Mouse (Mus musculus) heart, postnatal 14 days (tissue): Measurements from ENCODE around the gene Apln. TPM values are rescaled to one million over a fixed set of nuclear protein-coding genes. Genes with fewer than 3 reads are reported as not detected.

Source experiments
- DNase-seq, 2 experiments: peaks; one replicate each; pipeline ENCODE4 v3.0.0; 2021 to 2022
- intact Hi-C: fragments of 180-260 bp; cut with DNase I; formaldehyde crosslinking; loops from one replicate; pipeline ENCODE4 v1.15.1; 2025
- total RNA-seq, 2 experiments: library from RNA; stranded (reverse); gene quantifications; 2 replicates each; pipeline ENCODE4 v1.2.3; 2021

The Apln gene
- total RNA-seq, 2 experiments from 2014 or later: 13.2 to 20.6 TPM

GRCm38 (mm10) chrX:48022811-48023210 is 11.8 kb downstream of the Apln start:
- intact Hi-C loops: loop anchor here (5.0 kb wide), 1 partner anchor 99 kb away; no protein-coding TSS in a partner anchor
- DNase-seq: no peak

DNA sequence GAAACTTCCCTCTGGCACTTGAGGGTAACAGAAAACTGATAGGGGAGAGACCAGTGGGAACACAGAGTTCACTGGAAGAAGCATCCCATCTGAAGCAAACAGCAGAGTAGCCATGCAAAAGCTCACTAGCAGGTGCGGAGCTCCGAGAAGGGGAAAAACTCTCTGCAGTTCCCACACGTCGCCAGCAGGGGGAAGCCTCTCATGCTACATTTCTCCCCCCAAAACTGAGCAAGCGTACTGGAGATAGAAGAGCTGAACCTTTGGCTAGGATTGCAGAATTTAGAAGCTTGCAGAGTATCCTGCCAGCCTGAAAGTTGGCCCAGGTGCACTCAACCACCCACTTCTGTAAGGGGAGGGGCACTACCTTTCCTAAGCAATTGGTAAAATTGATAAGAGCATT is 14.7 kb downstream of the Apln start:
- intact Hi-C loops: loop anchor here (2.0 to 5.0 kb wide), 2 partner anchors 81 to 102 kb away; no protein-coding TSS in a partner anchor
- peak; percentile 68 to 75 for DNase-seq

GRCm38 (mm10) chrX:48019359-48019758 is 15.3 kb downstream of the Apln start:
- DNase-seq: no peak
- intact Hi-C loops: no loop called here

DNA sequence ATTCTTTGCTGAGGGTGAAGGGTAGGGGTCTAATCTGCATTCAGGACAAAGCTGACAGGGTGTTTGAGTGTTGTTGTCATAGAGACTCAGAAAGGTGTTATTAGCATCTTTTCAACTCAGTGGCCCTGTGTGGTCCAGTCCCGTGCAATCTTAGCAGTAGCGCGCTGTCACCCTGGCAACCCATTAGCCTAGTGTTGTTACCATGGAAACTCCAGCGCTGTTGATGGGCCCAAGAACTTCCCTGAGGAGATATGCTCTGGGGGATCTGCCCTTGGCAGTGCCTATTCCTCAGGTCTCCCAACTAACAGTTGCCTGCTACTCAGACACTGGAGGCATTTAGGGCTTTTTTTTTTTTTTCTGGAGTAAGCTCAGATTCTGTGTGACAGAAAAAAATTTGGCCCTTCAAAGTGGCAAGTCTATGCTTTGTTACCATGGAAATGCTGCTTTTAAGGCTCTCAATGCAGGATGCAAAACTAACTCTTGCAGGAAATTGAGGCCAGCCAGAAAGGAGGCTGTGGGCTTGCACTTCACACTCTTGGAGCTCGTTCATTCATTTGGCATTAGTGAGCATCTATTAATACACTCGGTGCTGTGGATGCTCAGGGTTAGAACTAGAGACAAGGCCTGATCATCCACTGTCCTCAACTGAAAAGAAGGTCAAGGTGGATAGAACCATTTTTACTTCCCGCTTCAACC is 17.6 kb downstream of the Apln start:
- DNase-seq: no peak
- intact Hi-C loops: no loop called here

DNA sequence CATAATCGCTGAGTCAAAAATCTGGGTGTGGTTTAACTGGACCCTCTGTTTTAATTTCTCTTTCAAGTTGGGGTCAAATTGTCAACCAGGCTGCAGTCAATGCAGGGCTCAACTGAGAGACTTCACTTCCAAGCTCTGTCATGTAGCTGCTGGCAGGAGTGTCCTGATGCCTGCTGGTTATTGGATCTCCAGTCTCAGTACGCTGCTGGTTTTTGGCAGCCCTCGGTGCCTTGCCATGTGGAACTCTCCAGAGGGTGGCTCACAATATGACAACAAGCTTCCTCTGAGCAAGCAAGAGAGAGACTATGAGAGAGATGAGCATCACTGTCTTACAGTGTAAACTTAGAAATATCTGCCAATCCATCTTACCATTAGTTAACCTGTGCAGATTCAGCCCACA is 23.0 kb downstream of the Apln start:
- DNase-seq: no peak
- intact Hi-C loops: no loop called here

GRCm38 (mm10) chrX:48006062-48006461 is 28.6 kb downstream of the Apln start:
- no peak for DNase-seq
- intact Hi-C loops: no loop called here

DNA sequence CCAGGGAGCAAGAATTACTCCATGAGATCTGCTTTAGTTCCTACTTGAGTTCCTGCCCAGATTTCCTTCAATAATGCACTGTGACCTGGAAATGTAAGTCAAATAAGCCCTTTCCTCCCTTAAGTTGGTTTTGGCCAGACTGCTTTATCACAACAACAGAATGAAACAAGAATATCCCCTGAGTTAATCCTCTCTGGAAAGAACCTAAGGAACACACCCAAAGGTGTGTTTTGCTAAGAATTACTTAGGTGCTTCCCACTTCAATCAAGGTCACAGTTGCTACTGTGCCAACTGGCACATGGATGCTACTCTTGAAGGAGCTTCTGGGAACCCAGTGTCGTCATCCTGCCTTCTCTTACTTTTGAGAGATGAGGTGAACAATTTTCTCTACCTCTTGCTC is 29.9 kb downstream of the Apln start:
- no peak for DNase-seq
- intact Hi-C loops: no loop called here

DNA sequence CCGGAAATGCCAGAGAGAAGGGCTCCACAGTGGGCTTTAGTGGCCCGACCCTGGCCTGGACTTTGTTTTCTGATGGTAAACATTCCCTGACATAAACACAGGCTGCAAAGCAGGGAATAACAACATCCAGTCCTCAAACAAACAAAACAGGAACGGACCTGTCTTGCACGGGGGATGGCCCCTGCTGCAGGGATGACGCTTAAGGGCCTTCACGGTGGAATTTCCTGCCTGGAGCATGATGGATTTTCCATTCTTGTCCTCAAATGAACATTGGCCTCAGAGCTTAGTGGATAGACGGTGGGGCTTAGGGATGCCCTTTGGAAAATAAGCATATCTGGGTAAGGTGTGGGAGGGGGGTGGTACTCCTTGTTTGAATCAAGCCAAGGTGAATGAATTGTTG is 33.5 kb downstream of the Apln start:
- intact Hi-C loops: no loop called here
- DNase-seq: no peak

DNA sequence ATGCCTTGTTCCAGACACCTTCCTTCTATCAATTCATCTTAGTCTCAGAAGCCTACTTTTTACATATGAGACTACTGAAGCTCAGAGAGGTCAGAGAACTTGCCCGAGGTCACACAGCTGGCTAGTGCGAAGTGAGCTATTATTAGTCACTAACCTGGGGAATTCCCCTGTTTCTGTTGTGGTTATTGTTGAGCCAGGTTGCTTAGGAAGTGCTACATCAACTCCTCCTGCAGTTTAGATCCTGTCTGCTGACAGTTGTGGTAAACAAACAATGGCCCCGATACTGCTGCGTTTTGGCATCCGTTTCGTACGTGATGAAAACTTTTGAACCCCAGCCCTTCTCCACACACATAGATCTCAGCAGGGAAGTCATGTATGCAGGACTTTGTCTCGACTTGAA is 36.2 kb downstream of the Apln start:
- DNase-seq: no peak
- intact Hi-C loops: no loop called here

GRCm38 (mm10) chrX:47992606-47993005 is 42.0 kb downstream of the Apln start:
- intact Hi-C loops: loop anchor here (2.0 to 5.0 kb wide), 5 partner anchors 110 to 418 kb away; partner anchors contain the start of gene Utp14a
- peak; percentile 66 to 85 for DNase-seq

GRCm38 (mm10) chrX:47988024-47988423 is 46.6 kb downstream of the Apln start:
- intact Hi-C loops: loop anchor here (5.0 kb wide), 1 partner anchor 539 kb away; no protein-coding TSS in a partner anchor
- DNase-seq: peak; percentile 36 to 56

DNA sequence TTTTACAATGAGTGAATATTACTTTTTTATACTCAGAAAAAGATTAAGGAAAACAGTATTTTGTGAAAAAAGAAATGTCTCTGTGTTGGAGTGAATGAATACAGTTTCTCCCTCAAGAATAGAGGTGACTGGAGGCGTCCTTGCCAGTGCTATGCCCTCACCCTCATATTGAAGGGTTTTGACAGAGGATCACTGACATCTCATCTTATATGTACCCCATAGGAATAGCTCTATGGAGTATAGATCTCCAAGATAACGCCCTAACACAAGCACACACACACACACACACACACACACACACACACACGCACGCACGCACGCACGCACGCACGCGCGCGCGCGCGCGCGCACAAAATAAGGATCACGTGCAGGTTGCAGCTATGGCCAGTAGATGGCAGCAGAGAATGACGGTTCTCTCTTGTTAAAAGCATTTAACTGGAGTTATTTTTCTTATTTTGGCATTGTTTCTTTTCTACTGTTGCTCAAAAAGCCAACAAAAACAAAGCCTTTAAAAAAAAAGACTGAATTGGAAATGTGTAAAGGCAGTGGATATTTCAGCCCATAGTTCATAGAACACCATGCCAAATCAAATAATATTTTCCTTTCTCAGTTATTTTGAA is 49.5 kb downstream of the Apln start:
- DNase-seq: peak; percentile 60 to 69
- intact Hi-C loops: loop anchor here (5.0 kb wide), 1 partner anchor 542 kb away; no protein-coding TSS in a partner anchor

GRCm38 (mm10) chrX:47977078-47977477 is 57.6 kb downstream of the Apln start:
- intact Hi-C loops: loop anchor here (5.0 kb wide), 1 partner anchor 410 kb away; no protein-coding TSS in a partner anchor

GRCm38 (mm10) chrX:47976551-47976950 is 58.1 kb downstream of the Apln start:
- intact Hi-C loops: loop anchor here (5.0 kb wide), 1 partner anchor 411 kb away; no protein-coding TSS in a partner anchor
- no peak for DNase-seq

More at GRCm38 (mm10) chrX:47977078-47977477, 57.6 kb downstream of the Apln start:
- DNase-seq: no peak

Other genes with a start within 250 kb of the Apln start
- gene Smarca1, start 141.9 kb downstream of the Apln start, total RNA-seq: 1 to 10 TPM; 2.0 to 2.6 TPM
- gene Ocrl, start 122.5 kb downstream of the Apln start, total RNA-seq: 10 to 100 TPM; 13.4 to 15.5 TPM
- gene Xpnpep2, start 73.9 kb upstream of the Apln start, total RNA-seq: 1 to 10 TPM; 1.5 to 2.6 TPM
- 1 to 10 TPM; 1.3 to 5.8 TPM for gene Sash3, start 111.6 kb upstream of the Apln start, total RNA-seq
- 10 to 100 TPM; 26.9 to 30.2 TPM for gene Zdhhc9, start 174.0 kb upstream of the Apln start, total RNA-seq
- 10 to 100 TPM; 14.0 to 16.4 TPM for gene Utp14a, start 222.0 kb upstream of the Apln start, total RNA-seq